Mouse (Mus musculus) inflammation-experienced regulatory T-cells, adult 6 months (primary cell): Measurements from ENCODE around the gene Zyx. TPM values are rescaled to one million over a fixed set of nuclear protein-coding genes. Genes with fewer than 3 reads are reported as not detected.

ENCODE experiments used
- ATAC-seq: one replicate; pipeline ENCODE4 v1.8.0; 2017
- polyA plus RNA-seq, 3 experiments: library from polyadenylated mRNA; unstranded; fragments of 100-300 nt; shearing (Covaris generic); gene quantifications; one replicate each; pipeline ENCODE4 v1.2.1; 2017

Gene Zyx
- polyA plus RNA-seq, 3 experiments from 2014 or later: 39.3 to 108 (median 40.8) TPM

DNA sequence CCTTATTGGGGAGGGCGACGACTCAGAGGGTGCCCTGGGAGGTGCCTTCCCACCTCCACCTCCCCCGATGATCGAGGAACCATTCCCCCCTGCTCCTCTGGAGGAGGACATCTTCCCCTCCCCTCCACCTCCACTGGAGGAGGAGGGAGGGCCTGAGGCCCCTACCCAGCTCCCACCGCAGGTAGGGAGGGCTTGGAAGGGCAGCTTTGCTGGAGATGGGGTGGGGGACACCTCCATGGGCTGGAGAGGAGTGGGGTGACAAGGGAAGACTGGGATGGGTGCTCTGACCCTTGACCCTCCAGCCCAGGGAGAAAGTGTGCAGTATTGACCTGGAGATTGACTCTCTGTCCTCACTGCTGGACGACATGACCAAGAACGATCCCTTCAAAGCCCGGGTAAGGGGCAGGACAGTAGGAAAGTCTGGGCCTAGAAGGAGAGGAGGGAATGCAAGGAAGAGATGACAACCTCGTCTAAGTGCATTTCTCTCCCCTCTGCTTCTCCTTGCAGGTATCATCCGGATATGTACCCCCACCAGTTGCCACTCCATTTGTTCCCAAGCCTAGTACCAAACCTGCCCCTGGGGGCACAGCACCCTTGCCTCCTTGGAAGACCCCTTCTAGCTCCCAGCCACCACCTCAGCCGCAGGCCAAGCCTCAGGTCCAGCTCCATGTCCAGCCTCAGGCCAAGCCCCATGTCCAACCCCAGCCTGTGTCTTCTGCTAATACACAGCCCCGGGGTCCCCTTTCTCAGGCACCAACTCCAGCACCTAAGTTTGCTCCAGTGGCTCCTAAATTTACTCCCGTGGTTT is 1.7 kb downstream of the Zyx start:
- no peak for ATAC-seq

DNA sequence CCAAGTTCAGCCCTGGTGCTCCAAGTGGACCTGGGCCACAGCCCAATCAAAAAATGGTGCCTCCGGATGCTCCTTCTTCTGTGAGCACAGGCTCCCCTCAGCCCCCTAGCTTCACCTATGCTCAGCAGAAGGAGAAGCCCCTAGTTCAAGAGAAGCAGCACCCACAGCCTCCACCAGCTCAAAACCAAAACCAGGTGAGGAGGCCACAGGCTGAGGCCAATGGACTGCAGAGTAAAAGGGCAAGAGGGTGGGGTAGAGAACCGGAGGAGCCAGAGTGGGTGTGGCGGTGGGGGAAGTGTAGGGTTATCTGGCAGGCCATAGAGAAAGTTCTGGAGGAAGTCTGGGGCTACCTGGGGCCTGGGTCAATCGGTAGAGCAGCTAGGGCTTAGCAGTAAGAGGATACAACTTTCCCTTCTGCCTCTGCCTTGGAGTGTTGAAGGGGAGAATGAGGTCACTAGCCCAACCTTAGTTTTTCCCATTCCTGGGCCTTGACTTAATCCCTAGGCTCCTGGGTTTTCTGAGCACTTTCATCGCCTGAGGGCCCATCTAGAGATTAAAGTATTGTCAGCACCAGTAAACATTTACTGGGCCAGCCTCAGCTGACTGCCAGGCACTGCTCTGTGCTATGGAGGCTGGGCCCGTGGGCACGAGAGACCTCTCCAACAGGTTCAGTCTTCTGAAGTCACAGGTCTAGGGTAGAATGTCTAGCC is 2.5 kb downstream of the Zyx start:
- ATAC-seq: no peak

DNA sequence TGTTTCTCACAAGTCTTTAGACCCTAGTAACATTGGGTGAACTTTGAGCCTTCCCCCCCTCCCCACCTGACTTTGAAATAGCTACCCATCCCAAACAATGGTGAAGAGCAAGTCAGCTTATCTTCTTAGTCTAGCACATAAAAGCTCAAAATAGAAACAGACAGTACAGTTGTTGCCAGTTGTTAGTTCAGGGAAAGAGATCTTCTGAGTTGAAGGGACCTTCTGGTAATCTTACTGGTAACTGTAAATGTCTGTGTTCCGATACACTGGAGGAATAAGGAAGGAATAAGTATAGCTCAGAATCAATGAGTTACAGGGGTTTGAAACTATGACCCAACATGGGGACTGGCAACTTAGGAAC is 3.0 kb downstream of the Zyx start:
- ATAC-seq: no peak

DNA sequence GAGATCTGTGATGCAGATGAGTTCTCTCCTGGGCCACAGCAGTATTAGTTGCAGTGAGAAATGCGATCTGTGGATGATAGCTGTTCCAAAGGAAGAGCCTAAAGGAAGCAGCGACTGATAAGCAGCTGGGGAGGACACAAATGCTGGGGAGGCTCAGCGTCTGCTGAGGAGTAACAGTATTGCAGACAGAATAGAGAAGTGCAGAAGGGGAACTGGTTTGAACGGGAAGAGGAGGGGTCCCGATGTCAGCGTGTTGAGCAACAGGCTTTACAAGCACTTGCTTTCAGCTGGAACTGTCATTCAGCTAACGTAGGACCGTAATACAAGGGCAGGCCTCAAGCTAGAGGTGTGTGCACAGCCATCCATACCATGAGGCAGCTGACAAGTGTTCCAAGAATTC is 3.8 kb downstream of the Zyx start:
- ATAC-seq: no peak

DNA sequence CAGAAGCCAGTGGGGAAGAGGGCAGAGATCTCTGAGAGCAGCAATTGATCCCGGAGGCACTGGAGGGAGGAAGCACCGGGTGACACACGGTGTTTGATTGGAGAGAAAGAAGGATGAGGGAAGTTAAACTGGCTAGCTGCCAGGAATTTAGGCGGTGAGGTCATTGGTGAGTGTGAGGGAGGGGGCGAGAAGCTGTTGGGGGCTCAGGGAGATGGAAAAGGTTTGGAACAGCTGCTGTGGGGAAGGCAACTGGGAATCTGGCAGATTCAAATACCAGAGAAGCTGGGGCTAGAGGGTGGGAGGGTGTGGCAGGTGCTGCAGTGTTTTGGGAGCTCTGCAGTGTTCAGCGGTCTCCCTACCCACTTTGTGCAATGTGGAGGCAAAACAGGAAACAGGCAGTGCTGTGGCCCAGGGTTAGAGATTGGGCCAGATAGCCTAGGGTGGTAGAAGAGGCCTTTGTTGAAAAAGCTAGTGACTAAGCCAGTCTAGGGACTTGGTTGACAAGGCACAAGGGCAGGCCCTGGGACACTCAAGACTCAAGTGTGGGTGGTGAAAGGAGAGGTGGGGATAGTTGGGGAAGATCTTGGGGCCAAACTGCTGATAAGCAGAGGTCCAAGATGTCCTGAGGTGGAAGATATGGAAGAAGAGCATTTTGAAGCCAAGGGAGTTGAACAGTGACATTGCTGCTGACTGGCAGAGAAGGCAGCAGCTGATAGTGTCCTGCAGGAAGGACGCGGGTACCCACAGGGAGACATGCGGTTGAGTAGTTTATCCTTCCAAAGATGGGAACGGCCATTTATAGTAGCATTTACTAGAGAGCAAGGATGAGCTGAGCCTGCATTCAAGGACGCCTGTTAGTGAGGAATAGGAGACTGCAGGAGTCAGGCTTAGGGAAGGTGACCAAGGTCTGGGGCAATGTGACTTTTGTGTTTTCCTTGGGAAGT is 4.9 kb downstream of the Zyx start:
- ATAC-seq: no peak

DNA sequence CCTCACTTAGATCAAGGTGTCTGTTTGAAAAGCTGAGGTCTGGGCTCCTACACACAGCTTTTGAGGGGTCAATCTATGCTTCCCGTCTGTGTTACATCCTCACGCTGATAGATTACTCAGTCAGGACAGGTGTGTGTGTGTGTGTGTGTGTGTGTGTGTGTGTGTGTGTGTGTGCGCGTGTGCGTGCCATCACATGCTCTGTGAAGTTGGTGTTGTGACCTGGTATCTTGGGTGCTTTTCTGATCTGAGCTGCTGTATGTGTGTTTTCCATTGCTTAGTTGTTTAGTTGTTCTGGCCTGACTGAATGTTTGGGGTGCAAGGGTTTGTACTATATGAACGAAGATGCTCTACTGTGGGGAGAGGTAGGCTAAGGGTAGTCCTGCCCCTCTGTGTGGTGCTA is 5.9 kb downstream of the Zyx start:
- ATAC-seq: no peak

DNA sequence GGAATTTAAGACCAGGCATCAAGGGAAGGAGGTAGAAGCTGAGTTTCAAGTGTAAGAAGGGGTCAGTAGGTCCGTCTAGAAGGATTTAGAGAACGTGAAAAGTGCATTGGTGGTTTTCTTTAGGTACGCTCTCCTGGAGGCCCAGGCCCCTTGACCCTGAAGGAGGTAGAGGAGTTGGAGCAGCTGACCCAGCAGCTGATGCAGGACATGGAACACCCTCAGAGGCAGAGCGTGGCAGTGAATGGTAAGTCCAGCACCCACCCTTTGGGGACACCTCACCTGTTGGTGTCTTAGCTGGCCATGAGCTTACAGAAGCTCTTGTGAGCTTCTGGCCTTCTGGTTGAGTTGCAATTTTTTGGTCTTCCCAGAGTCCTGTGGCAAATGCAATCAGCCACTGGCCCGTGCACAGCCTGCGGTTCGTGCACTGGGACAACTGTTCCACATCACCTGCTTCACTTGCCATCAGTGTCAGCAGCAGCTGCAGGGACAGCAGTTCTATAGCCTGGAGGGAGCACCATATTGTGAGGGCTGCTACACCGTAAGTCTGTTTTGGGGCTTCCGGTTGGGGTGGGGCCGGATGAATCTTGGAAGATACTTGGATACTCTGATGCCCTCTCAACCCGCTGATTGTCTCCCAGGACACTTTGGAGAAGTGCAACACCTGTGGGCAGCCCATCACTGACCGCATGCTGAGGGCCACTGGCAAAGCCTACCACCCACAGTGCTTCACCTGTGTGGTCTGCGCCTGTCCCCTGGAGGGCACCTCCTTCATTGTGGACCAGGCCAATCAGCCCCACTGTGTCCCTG is 6.6 kb downstream of the Zyx start:
- no peak for ATAC-seq

DNA sequence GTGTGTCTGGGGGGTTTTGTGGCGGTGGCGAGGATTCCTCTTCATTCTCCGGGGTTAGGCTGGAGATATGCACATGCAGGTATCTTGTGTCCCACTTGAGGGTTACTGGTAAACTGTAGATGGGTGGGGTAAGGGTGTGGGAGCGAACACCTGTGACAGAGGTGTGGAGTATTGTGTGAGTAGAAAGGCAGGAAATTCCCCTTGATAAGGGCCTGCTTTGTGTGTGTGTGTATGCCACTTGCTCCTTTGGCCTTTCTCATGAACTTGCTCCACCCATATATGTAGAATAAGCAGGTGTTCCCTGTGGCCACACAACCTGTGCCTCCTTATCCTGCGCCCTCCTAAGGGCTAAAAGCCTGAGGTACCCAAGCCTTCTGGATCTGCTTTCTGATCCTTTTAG is 7.5 kb downstream of the Zyx start:
- ATAC-seq: no peak

DNA sequence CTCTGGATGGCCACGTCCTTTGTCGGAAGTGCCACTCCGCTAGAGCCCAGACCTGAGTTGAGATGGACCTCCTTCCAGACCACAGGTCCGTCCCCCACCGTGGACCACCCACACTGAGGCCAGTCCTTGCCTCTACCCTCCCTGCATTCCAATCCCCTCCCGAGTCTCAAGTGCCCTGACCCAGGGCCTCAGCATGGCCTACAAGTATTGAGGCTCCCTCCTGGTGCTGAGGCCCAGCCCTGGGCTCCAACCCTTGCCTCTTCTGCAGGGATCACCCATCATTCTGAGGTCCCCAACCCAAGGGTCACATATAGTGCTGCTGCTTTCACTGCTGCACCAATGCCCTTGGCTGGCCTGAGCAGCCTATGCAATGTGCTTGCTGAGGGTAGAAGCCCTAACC is 8.5 kb downstream of the Zyx start:
- no peak for ATAC-seq

DNA sequence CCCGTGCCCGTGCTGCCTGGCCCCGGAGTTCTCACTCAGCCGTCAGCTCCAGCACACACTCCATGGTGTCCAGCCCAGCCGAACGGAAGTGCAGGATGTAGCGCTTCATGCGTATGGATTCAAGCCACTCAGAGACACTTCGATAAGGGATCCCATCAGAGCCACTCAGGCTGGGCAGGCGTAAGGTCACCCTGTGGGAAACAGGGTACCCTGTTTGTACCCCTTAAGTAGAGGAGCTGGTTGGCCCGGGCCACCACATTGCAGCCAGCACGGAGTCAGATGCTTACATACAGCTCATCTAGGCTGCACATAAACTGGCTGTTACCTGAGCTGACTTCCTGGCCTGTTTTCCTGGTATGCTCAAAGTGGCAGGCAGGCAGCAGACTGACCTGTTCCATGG is 9.5 kb downstream of the Zyx start:
- no peak for ATAC-seq

DNA sequence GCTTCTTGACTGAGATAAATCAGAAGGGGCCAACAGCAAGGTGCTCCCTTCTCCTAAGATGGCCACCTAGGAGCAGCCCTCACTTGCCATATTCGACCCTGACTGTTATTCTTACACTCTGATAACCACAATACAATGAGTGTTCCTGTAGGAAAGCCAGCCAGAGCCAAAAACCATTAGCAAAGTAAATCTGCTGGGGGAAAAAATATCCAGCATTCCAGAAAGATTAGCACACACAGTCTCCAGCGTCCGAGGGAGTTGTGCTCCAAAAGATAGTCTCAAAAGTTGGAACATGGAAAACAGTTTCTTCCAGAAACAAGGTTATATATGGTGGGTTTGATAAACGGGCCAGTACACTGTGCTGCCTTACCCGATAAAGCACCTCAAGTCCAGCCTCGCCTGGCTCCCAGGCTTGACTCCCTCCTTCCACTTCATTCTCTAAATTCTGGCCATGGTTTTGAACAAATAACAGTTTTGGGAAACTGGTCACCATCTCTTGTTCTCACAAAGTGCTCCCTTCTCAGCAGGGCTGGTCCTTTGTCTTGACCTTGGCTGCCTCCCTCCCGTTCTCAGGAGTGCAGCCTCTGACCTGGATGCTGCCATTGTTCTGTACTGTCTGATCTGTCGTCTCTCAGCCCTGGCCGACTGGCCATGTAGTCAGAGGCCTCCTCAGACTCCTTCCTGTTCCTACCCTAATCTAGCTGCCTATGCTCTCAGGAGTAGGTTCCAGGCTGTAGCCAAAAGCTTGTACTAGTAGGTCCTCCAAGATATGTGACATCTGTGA is 10.1 kb downstream of the Zyx start:
- ATAC-seq: no peak

DNA sequence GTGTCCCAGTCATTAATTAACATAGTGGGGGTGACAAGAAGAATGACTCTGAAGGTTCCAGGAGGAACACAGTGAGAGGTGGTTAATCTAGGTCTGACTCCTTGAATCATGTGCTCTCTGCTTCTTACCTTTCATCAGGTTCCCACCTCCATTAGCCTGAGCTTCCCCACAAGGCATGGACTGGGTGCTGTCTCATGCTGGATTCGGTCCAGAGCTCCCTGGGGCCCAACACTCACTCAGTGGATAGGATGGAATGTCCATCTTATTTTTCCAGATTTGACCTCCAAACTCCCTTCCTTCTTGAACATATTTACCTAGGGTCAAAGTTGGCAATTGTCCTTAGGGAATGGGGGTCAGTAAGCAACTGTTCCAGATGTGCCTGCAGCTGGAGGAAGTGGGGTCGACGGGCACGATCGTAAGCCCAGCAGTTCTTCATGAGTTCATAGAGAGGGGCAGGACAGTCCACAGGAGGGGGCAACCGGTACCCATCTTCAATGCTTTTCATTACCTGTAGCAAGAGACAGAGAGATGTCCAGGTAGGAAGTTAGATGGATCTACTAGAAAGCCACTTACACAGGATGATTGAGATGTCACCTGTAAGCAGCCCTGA is 10.9 kb downstream of the Zyx start:
- ATAC-seq: no peak

DNA sequence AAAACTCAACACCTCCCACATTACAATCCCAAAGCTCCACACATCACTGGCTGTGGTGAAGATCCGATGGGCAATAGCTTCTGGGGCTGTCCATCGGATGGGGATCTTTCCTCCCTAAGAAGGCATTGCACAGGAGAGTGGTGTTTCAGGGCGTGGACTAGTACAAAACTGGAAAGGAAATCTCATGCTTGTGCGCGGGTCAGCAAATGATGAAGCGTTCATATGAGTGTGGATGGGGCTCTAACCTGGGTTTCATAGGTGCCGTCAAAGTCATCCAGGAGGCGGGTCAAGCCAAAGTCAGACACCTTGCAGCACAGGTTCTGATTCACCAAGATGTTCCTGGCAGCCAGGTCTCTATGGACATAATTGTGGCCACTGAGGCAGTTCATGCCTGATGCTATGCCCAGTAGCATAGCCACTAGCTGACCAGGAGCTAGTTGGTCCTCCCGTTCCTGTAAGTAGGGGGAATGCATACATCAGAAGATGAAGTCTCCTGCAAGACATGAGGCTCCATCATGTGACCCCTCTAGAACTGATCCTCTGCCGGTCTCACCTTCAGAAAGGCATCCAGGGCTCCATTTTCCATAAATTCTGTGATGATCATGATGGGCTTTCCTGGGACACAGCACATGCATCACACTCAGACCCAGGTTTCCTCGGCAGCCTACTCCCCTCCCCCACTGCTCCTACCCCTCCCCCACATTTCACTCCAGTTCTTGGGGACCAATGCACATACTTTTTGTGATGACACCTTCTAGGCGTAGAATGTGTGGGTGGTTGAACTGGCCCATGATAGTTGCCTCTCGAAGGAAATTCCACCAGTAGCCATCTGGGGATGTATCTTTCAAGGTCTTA is 11.8 kb downstream of the Zyx start:
- ATAC-seq: no peak

DNA sequence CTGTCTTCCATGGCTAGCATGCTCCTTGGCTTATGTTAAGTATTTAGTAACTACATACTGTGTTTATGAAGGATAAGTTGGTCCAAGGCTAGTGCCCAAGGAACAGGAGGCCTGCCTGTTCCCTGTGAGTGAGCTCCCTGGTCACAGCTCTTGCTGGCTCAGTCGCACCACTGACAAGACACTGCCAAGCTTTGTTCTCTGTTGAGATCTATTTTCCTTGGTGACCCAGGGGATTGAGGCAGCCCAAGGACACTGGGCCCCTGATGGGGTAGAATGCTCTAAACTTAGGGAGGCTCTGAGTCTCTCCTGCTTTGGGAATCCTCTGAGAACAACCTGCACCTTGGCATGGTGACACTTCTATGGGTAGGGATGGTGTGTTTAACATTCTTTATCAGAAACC is 12.6 kb downstream of the Zyx start:
- no peak for ATAC-seq

DNA sequence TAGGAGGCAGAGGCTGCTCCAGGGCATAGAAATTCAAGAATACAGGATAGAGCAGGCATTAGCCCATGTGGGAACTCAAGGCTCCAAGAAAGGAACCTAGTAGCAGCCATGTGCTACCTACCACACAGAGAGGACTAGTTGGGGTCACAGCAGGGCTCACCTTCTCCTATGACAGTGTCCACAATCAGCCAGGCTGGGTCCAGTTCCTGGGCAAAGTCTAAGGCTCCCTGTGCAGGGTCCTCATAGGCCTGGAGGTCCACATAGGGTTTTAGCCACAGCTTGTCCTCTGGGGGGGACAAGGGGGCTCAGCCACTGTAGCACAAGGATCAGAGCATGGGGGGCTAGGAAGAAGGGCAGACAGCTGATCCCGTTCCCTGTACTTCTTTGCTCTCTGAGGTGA is 13.1 kb downstream of the Zyx start:
- no peak for ATAC-seq

DNA sequence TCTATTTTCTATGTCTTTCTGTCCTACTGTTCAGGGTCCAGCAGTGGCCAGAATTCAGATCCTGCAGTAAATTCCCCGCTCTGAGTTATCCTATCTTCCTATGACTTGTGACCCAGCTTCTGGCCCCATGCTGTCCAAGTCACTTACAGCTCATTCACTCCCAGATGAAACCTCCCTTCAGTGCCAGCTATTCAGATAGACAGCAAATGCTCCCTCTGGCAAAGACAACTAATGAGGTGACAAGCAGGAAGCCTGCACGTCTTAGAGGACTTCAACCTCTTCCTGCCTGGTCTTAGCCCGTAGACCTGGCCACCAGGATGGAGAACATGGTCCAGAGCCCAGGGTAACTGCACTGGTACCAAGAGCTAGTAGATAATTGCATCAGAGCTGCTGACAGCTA is 13.5 kb downstream of the Zyx start:
- ATAC-seq: no peak

DNA sequence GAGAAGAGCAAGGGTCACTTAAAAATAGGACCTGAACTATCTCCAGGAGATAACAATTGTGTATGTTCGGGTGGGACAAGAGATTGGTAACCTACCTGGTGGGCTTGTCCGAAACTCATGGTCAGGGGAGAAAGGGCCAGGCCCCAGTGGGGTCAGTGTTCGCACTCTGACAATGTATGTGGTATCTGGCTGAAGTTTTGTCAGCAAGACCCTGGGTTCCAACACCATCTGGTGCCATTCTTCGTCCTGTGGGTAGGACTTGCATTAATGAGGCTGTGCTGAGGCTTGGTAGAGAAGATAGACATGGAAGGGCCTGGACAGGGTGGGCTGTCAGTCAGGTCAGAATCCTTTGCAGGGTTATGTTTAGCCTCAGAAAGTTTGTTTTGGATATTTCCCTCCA is 14.6 kb downstream of the Zyx start:
- ATAC-seq: no peak

DNA sequence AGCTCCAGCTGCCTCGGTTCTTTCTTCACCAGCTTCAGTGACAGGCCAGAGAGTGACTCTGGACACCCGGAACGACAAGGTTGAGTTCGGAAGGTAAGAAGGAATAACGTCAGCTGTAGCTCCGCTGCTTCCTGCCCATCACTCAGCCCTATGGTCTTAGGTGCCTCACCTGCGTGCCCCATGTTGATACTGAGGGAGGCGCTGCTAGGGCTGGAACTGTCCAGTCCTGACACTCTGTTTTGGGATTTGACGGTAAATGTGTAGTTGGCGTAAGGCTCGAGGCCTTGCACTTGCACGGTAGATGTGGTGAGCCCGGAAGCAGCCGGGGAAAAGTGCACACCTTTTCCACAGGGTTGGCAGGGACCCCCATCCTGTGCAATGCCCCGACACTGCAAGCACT is 15.2 kb downstream of the Zyx start:
- no peak for ATAC-seq

DNA sequence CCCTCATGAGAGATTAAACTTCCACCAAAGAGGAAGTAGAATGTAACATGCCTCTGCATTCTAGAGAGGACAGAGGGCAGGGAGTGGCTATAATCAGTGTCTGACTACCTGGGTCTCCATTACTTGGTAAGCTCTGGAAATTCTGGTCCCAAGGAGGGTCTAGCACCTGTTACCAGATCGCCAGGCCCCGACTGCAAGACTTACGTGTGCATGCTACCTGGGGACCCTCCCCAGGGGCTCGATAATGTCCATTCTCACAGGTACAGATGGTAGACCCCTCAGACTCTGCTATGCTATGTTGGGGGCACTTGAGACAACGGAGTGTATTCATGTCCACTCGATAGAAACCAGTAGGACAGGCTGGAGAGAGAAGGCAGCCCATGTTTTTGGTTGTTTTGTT is 15.8 kb downstream of the Zyx start:
- no peak for ATAC-seq

DNA sequence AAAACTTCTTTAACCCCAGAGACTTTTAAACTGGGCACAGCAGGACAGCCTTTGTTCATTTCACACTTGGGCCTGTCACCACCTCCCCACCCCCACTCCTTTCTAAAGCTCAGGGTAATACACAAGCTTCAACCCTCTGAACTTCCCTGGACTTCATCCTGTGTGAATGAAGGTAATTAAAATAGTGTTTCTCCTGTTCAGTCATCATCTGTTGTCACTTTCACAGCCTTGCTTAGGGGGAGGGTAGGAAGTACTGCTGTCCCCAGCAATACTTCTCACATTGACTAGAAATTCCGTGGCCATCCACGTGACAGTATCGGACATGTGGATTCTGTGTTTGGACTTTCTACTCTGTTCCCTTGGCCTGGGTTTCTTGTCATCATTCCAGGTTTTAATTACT is 20.4 kb downstream of the Zyx start:
- ATAC-seq: no peak
